Mouse (Mus musculus) olfactory bulb, adult 2 months (tissue): ENCODE results near the gene Tex44.
"Not testable (repeated sequence)": the region's sequence is repeated elsewhere in the genome, so short reads cannot be mapped to it uniquely, and the experiment has no call there.

Experiments used
- CTCF ChIP-seq: fragments of 200-500 bp; IDR thresholded peaks from 2 replicates; pipeline ENCODE4 v1.5.1; 2012; ENCODE audit warnings: low read depth, mild to moderate bottlenecking, low read length, moderate library complexity; ENCODE audit not compliant: insufficient read depth
- POLR2A ChIP-seq: fragments of 200-500 bp; IDR thresholded peaks from 2 replicates; pipeline ENCODE4 v1.6.1; 2012; ENCODE audit warnings: mild to moderate bottlenecking, low read depth, low read length, moderate library complexity; ENCODE audit not compliant: insufficient read depth

DNA sequence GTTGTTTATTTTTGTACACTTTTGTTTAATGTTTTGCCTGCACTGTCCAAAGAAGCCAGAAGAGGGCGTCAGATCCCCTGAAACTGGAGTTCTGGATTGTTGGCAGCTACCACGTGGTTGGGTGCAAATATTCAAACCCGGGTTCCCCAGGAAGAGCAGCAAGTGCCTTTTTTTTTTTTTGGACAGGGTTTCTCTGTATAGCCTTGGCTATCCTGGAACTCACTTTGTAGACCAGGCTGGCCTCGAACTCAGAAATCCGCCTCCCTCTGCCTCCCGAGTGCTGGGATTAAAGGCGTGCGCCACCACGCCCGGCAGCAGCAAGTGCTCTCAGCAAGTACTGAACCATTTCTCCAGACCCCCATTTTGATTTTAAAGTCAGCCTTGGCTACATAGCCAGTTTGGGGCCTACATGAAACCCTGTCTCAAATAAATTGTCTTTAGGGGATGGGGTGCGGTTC, 45.4 kb downstream of the Tex44 start:
- TF ChIP-seq POLR2A, CTCF: not testable (repeated sequence)
